Mouse (Mus musculus): ENCODE results near the gene Atf1.

- TF ChIP-seq CTCF (IDR thresholded peaks at IDR 0.05) (no peak), EP300 (IDR thresholded peaks at IDR 0.05) (peak; percentile 42; the same call in 1 of the 2 replicates)
Measured at GRCm38 (mm10) chr15:100227031-100227662, 472 bp upstream of the Atf1 start.

Data from lung, postnatal 0 days (tissue).